Mouse (Mus musculus) thymus, adult 2 months (tissue): Measurements from ENCODE around the gene Mkrn2os. TPM values are rescaled to one million over a fixed set of nuclear protein-coding genes. Genes with fewer than 3 reads are reported as not detected.
"Not testable (repeated sequence)": the region's sequence is repeated elsewhere in the genome, so short reads cannot be mapped to it uniquely, and the experiment has no call there.

Source experiments
- DNase-seq: peaks from one replicate; pipeline ENCODE4 v3.0.0; 2021
- H3K27ac ChIP-seq: fragments of 200-500 bp; 2 replicates; pipeline ENCODE4 v1.5.1; 2012; ENCODE audit warnings: low read length, control low read depth; ENCODE audit not compliant: control insufficient read depth, insufficient read depth
- H3K27me3 ChIP-seq: fragments of 200-500 bp; 2 replicates; pipeline ENCODE4 v1.6.1; 2012; ENCODE audit warnings: mild to moderate bottlenecking, low read length, moderate library complexity, mixed read lengths; ENCODE audit not compliant: control insufficient read depth, insufficient read depth
- H3K36me3 ChIP-seq: fragments of 200-500 bp; 2 replicates; pipeline ENCODE4 v1.6.1; 2012; ENCODE audit warnings: mild to moderate bottlenecking, low read length, moderate library complexity; ENCODE audit not compliant: control insufficient read depth, insufficient read depth
- H3K4me1 ChIP-seq: fragments of 200-500 bp; replicated peaks from 2 replicates; pipeline ENCODE4 v1.6.1; 2012; ENCODE audit warnings: low read length; ENCODE audit not compliant: control insufficient read depth, insufficient read depth
- H3K4me3 ChIP-seq: fragments of 200-500 bp; 2 replicates; pipeline ENCODE4 v1.5.1; 2012; ENCODE audit warnings: mild to moderate bottlenecking, low read length, control low read depth, moderate library complexity; ENCODE audit not compliant: control insufficient read depth, insufficient read depth
- CTCF ChIP-seq: fragments of 200-500 bp; IDR thresholded peaks from 2 replicates; pipeline ENCODE4 v1.5.1; 2012; ENCODE audit warnings: mild to moderate bottlenecking, control low read depth, low read length, moderate library complexity, borderline replicate concordance; ENCODE audit not compliant: control insufficient read depth, poor library complexity, insufficient read depth; ENCODE audit errors: extremely low read depth
- POLR2A ChIP-seq: fragments of 200-500 bp; IDR thresholded peaks from 2 replicates; pipeline ENCODE4 v1.6.1; 2012; ENCODE audit warnings: mild to moderate bottlenecking, low read length, control low read depth, moderate library complexity; ENCODE audit not compliant: control insufficient read depth, poor library complexity, insufficient read depth; ENCODE audit errors: extremely low read depth
- WGBS: fragments of 180-500 bp; shearing (Covaris S2); methylation state at CpG from one replicate; pipeline ENCODE4 v1.1.7; 2018; 5-methylcytosine and 5-hydroxymethylcytosine counted together
- polyA plus RNA-seq: library from polyadenylated mRNA; depleted of rRNA; stranded (reverse); fragments of >200 nt; gene quantifications from 2 replicates; pipeline ENCODE4 v1.2.3, GENCODE M21; 2012; rRNA removed

Gene Mkrn2os
- 3.0 TPM in 2 replicates for polyA plus RNA-seq

- 75% methylated on average over 5 of the region's 5 CpGs for WGBS
- TF ChIP-seq POLR2A (no peak), CTCF (no peak)
- Histone ChIP-seq H3K27me3 (no peaks in the 10 kb centered on the region), H3K27ac (no peak within 1 kb of the TSS), H3K4me1 (peaks cover 16% of the 10 kb centered on the region), H3K4me3 (no peak within 1 kb of the TSS), H3K36me3 (no peaks in the 10 kb centered on the region)
- DNase-seq = no peak
Measured at GRCm38 (mm10) chr6:115592458-115592857, at the start of gene Mkrn2os. TSS of gene Mkrn2os (minus strand) at chr6:115592576.

GRCm38 (mm10) chr6:115638188-115638587 lies 45.8 kb upstream of the Mkrn2os start:
- not testable (repeated sequence) for H3K27me3 ChIP-seq, H3K4me3 ChIP-seq, DNase-seq, H3K27ac ChIP-seq, H3K4me1 ChIP-seq
- H3K36me3 ChIP-seq = peaks cover 64% of the 10 kb centered on the region
- 98% methylated on average over 7 of the region's 7 CpGs for WGBS

GRCm38 (mm10) chr6:115634015-115634414 lies 41.6 kb upstream of the Mkrn2os start:
- no peak overlapping the region for H3K27ac ChIP-seq
- TF ChIP-seq POLR2A = no peak
- TF ChIP-seq CTCF = no peak
- no peak overlapping the region for H3K4me3 ChIP-seq
- DNase-seq = no peak
- no peaks in the 10 kb centered on the region for H3K4me1 ChIP-seq
- no peaks in the 10 kb centered on the region for H3K27me3 ChIP-seq
- WGBS = 97% methylated on average over 2 of the region's 2 CpGs
- peaks cover 81% of the 10 kb centered on the region for H3K36me3 ChIP-seq

- Histone ChIP-seq H3K36me3 (peaks cover 80% of the 10 kb centered on the region), H3K27me3 (no peaks in the 10 kb centered on the region)
- TF ChIP-seq POLR2A = no peak
- no peak for TF ChIP-seq CTCF
Measured at GRCm38 (mm10) chr6:115631056-115631795, 38.9 kb upstream of the Mkrn2os start.

GRCm38 (mm10) chr6:115626121-115626520 lies 33.7 kb upstream of the Mkrn2os start:
- H3K36me3 ChIP-seq = peaks cover 76% of the 10 kb centered on the region
- no peak for DNase-seq
- no peaks in the 10 kb centered on the region for H3K27me3 ChIP-seq
- H3K4me1 ChIP-seq = no peaks in the 10 kb centered on the region
- TF ChIP-seq CTCF (no peak), POLR2A (no peak)
- no peak overlapping the region for H3K4me3 ChIP-seq
- 97% methylated on average over 5 of the region's 5 CpGs for WGBS
- H3K27ac ChIP-seq = no peak overlapping the region

More at GRCm38 (mm10) chr6:115631056-115631795, 38.9 kb upstream of the Mkrn2os start:
- WGBS = 98% methylated on average over 3 of the region's 3 CpGs
- Histone ChIP-seq H3K4me3 (no peak overlapping the region), H3K4me1 (no peaks in the 10 kb centered on the region), H3K27ac (no peak overlapping the region)
- DNase-seq = no peak

GRCm38 (mm10) chr6:115620942-115621341 lies 28.6 kb upstream of the Mkrn2os start:
- 77% methylated on average over 1 of the region's 1 CpGs for WGBS
- H3K4me3 ChIP-seq = no peak overlapping the region
- no peak for DNase-seq
- TF ChIP-seq POLR2A (no peak), CTCF (no peak)
- peaks cover 81% of the 10 kb centered on the region for H3K36me3 ChIP-seq
- no peaks in the 10 kb centered on the region for H3K27me3 ChIP-seq
- no peak overlapping the region for H3K27ac ChIP-seq
- H3K4me1 ChIP-seq = peaks cover 18% of the 10 kb centered on the region

GRCm38 (mm10) chr6:115619818-115620217 lies 27.4 kb upstream of the Mkrn2os start:
- no peak for TF ChIP-seq POLR2A
- 39% methylated on average over 10 of the region's 10 CpGs for WGBS
- Histone ChIP-seq H3K27ac (peak overlapping the region; percentile 86), H3K27me3 (no peaks in the 10 kb centered on the region), H3K36me3 (peaks cover 82% of the 10 kb centered on the region), H3K4me1 (peaks cover 18% of the 10 kb centered on the region), H3K4me3 (no peak overlapping the region)
- peak; percentile 69 for DNase-seq
